Mouse (Mus musculus) liver, embryonic 11.5 days (tissue): ENCODE data around the gene Padi4. TPM values are rescaled to one million over a fixed set of nuclear protein-coding genes. Genes with fewer than 3 reads are reported as not detected.

Experiments
- ATAC-seq: fragments of 200-750 bp; cut with Nextera tagmentation; replicated peaks from 2 replicates; pipeline ENCODE4 v1.8.0; 2017; ENCODE audit warnings: moderate number of reproducible peaks, mild to moderate bottlenecking, moderate TSS enrichment, moderate library complexity; ENCODE audit not compliant: low FRiP score
- DNase-seq: peaks from one replicate; pipeline ENCODE4 v3.0.0-alpha.2; 2017; ENCODE audit warnings: low spot score
- H3K27ac ChIP-seq: fragments of 300-500 bp; sonication (generic); 2 replicates; pipeline ENCODE4 v1.5.1; 2014; ENCODE audit warnings: mild to moderate bottlenecking, low read depth, low read length, control low read depth
- H3K27me3 ChIP-seq: fragments of 300-500 bp; sonication (generic); replicated peaks from 2 replicates; pipeline ENCODE4 v1.6.1; 2014; ENCODE audit warnings: low read length, mixed read lengths; ENCODE audit not compliant: control insufficient read depth, insufficient read depth
- H3K36me3 ChIP-seq: fragments of 300-500 bp; sonication (generic); 2 replicates; pipeline ENCODE4 v1.6.1; 2014; ENCODE audit warnings: mild to moderate bottlenecking, low read length, moderate library complexity, mixed read lengths; ENCODE audit not compliant: control insufficient read depth, insufficient read depth
- H3K4me1 ChIP-seq: fragments of 300-500 bp; sonication (generic); replicated peaks from 2 replicates; pipeline ENCODE4 v1.6.1; 2014; ENCODE audit warnings: low read length, mixed read lengths; ENCODE audit not compliant: control insufficient read depth, insufficient read depth
- H3K4me2 ChIP-seq: fragments of 300-500 bp; sonication (generic); 2 replicates; pipeline ENCODE4 v1.6.1; 2014; ENCODE audit warnings: mild to moderate bottlenecking, control low read depth, moderate library complexity
- H3K4me3 ChIP-seq: fragments of 300-500 bp; sonication (generic); 2 replicates; pipeline ENCODE4 v1.5.1; 2014; ENCODE audit warnings: low read depth, low read length, control low read depth
- H3K9ac ChIP-seq: fragments of 300-500 bp; sonication (generic); 2 replicates; pipeline ENCODE4 v1.6.1; 2014; ENCODE audit warnings: low read depth, low read length, control low read depth
- H3K9me3 ChIP-seq: fragments of 300-500 bp; sonication (generic); 2 replicates; pipeline ENCODE4 v1.6.1; 2016; ENCODE audit warnings: low read length, inconsistent platforms, mixed read lengths; ENCODE audit not compliant: control insufficient read depth
- WGBS: fragments of 180-500 bp; shearing (Covaris S2); extraction: QIAGEN DNeasy Blood & Tissue Kit; methylation state at CpG from one replicate; pipeline ENCODE4 v1.1.7; 2014; 5-methylcytosine and 5-hydroxymethylcytosine counted together
- polyA plus RNA-seq: library from polyadenylated mRNA; unstranded; fragments of >200 nt; fragmentation: Nextera tagmentation; extraction: Ambion mirVana; gene quantifications from 2 replicates; pipeline ENCODE4 v1.2.1, GENCODE M21; 2014

Padi4 gene
- polyA plus RNA-seq, 1 experiment from 2014 or later, result 0.32 TPM

DNA sequence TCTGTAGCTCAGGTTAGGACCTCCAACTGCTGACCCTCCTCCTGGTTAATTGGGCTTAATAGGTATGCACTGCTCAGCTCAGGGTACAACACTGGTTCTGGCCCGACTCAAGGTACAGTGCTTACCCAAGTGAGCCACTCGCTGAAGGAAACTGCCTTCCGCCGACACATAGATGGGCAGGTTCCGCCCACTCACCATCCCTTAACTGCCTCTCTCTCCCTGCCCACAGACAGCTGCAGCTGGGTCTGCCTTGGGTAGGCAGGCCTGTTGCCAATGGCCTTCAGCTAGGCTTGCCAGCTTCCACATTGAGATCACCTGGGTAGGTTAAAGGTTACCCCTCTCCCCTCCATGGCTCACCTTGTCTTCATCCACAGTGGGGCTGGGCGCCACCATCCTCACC lies 32.6 kb downstream of the Padi4 start:
- Histone ChIP-seq H3K4me3 (no peak overlapping the region), H3K4me1 (no peaks in the 10 kb centered on the region), H3K36me3 (no peaks in the 10 kb centered on the region), H3K27me3 (no peaks in the 10 kb centered on the region), H3K9ac (no peak overlapping the region), H3K4me2 (no peak overlapping the region), H3K27ac (no peak overlapping the region), H3K9me3 (no peaks in the 10 kb centered on the region)
- DNase-seq (no peak), ATAC-seq (no peak)
- WGBS, result 81% methylated on average over 6 of the region's 6 CpGs

DNA sequence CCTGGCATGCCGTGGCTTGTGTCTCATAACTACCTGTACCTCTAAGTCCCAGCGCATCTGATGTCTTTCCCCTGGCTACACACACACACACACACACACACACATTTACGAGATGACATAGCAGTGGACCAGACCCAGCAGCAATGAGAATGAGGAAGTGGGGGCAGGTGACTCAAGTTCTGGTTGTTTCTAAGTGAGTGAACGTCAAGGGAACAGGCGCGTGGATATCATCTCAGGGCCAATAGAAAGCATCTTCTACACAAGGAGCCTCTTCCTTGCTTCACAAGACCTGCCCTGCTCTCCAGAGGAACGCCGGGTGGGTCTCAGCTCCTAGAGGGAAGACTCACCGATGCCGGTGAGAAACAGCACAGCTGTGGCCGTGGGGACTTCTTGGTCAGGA lies 33.4 kb downstream of the Padi4 start:
- Histone ChIP-seq H3K9me3 (no peaks in the 10 kb centered on the region), H3K9ac (no peak overlapping the region), H3K4me1 (no peaks in the 10 kb centered on the region), H3K4me2 (no peak overlapping the region), H3K36me3 (no peaks in the 10 kb centered on the region), H3K4me3 (no peak overlapping the region), H3K27me3 (no peaks in the 10 kb centered on the region), H3K27ac (no peak overlapping the region)
- 79% methylated on average over 11 of the region's 11 CpGs for WGBS
- no peak for ATAC-seq
- DNase-seq, result no peak

DNA sequence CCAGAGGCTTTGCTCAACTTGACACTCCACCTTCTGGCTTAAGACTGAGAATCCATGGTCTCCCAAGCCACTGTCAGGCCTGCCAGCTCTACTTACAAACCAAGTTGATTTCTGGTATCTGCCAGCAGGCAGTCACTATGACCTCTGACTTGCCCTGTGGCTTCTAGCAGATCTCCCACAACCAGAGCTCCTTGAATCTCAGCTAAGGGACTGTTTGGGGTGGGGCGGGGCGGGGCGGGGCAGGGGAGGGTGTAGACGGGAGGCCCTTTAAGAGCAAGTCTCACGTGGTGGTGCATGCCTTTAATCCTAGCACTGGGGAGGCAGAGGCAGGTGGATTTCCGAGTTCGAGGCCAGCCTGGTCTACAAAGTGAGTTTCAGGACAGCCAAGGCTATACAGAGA lies 41.2 kb downstream of the Padi4 start:
- no peaks in the 10 kb centered on the region for H3K27me3 ChIP-seq
- no peak overlapping the region for H3K4me2 ChIP-seq
- no peaks in the 10 kb centered on the region for H3K9me3 ChIP-seq
- H3K9ac ChIP-seq, result no peak overlapping the region
- no peaks in the 10 kb centered on the region for H3K4me1 ChIP-seq
- no peak overlapping the region for H3K4me3 ChIP-seq
- ATAC-seq, result no peak
- WGBS, result 61% methylated on average over 7 of the region's 7 CpGs
- no peak overlapping the region for H3K27ac ChIP-seq
- no peak for DNase-seq
- H3K36me3 ChIP-seq, result no peaks in the 10 kb centered on the region

GRCm38 (mm10) chr4:140731654-140732053 lies 42.4 kb downstream of the Padi4 start:
- no peak overlapping the region for H3K4me3 ChIP-seq
- no peaks in the 10 kb centered on the region for H3K9me3 ChIP-seq
- no peak overlapping the region for H3K27ac ChIP-seq
- no peak overlapping the region for H3K4me2 ChIP-seq
- WGBS, result 65% methylated on average over 4 of the region's 4 CpGs
- H3K9ac ChIP-seq, result no peak overlapping the region
- DNase-seq, result no peak
- H3K4me1 ChIP-seq, result no peaks in the 10 kb centered on the region
- no peaks in the 10 kb centered on the region for H3K27me3 ChIP-seq
- no peak for ATAC-seq
- H3K36me3 ChIP-seq, result no peaks in the 10 kb centered on the region

DNA sequence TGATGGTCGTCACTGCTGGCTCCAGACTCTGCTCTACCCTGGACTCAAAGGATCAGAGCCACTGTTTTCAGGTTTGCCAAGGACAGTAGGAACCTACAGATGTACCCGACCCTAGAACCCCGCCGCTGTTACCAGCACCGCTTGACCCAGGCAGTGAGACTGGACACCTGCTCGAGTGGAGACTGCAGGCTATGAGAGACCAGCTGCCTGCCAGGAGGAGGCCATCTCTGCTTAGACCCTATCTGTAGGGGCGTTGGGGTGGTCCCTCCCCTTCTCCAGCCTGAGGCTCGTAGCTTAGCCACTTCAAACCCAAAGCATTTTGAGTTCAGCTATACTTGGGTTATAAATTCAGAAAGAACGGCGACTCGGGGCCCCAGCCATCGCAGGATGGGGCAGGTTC lies 47.1 kb downstream of the Padi4 start:
- ATAC-seq (no peak), DNase-seq (no peak)
- H3K9me3 ChIP-seq, result no peaks in the 10 kb centered on the region

DNA sequence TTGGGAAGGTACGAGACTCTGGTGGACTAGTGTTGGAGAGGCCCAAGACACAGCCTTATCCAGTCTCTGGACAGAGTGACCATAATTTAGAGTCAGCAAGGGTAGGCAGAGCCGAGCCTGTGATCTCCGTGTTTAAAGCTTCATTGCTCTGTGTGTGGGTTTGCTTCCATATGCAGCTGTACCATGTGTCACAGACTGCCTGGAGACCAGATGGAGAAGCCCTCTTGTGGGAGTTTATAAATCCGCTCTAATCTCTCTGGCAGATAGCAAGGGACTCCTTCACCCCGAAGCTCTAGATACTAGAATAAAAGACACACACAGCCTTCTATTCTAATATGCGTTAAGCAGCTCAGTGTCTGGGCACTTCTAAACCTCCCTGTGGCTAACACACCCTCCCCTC lies 49.3 kb downstream of the Padi4 start:
- DNase-seq (no peak), ATAC-seq (no peak)
- no peaks in the 10 kb centered on the region for H3K4me1 ChIP-seq
- WGBS, result 70% methylated on average over 6 of the region's 6 CpGs
- H3K4me2 ChIP-seq, result no peak overlapping the region
- H3K9ac ChIP-seq, result no peak overlapping the region
- no peaks in the 10 kb centered on the region for H3K9me3 ChIP-seq
- no peak overlapping the region for H3K4me3 ChIP-seq
- H3K27ac ChIP-seq, result no peak overlapping the region
- peaks cover 26% of the 10 kb centered on the region for H3K36me3 ChIP-seq
- no peaks in the 10 kb centered on the region for H3K27me3 ChIP-seq

More for the DNA sequence above, 47.1 kb downstream of the Padi4 start:
- Histone ChIP-seq H3K4me3 (no peak overlapping the region), H3K4me2 (no peak overlapping the region), H3K36me3 (peaks cover 6% of the 10 kb centered on the region; the same call in 1 of the 2 replicates), H3K27ac (no peak overlapping the region), H3K4me1 (no peaks in the 10 kb centered on the region), H3K9ac (no peak overlapping the region), H3K27me3 (no peaks in the 10 kb centered on the region)
- 86% methylated on average over 12 of the region's 12 CpGs for WGBS

- H3K27ac ChIP-seq, result no peak overlapping the region
- DNase-seq (no peak), ATAC-seq (peak; percentile 41; the same call in 1 of the 2 replicates)
- 48% methylated on average over 5 of the region's 5 CpGs for WGBS
- no peak overlapping the region for H3K4me2 ChIP-seq
- no peaks in the 10 kb centered on the region for H3K9me3 ChIP-seq
- H3K9ac ChIP-seq, result no peak overlapping the region
- H3K4me1 ChIP-seq, result no peaks in the 10 kb centered on the region
- no peak overlapping the region for H3K4me3 ChIP-seq
- H3K27me3 ChIP-seq, result no peaks in the 10 kb centered on the region
- H3K36me3 ChIP-seq, result peaks cover 34% of the 10 kb centered on the region
These were observed 50.2 kb downstream of the Padi4 start for GRCm38 (mm10) chr4:140723801-140724200.

DNA sequence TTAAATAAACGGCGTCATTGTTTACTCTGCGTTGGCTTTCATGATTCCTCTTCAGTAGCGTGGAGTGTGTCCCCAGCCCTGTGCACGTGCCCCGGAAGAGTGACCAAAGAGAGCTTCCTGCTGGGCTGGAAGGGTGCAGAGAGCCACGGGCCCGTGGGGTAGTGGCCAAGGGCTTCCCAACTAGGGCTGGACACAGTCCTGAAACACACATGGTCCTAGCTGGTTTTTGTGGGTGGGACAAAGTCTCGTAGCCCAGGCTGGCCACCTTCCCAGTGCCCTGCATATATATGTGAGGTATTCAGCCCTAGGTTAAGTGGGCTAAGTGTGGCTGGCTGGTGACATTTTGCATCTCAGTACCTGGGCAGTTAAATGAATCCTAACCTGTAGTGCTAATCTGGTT lies 50.8 kb downstream of the Padi4 start:
- DNase-seq (no peak), ATAC-seq (no peak)
- Histone ChIP-seq H3K27me3 (no peaks in the 10 kb centered on the region), H3K4me2 (no peak overlapping the region), H3K4me1 (no peaks in the 10 kb centered on the region), H3K36me3 (peaks cover 39% of the 10 kb centered on the region), H3K27ac (no peak overlapping the region), H3K9ac (no peak overlapping the region), H3K9me3 (no peaks in the 10 kb centered on the region), H3K4me3 (no peak overlapping the region)
- WGBS, result 85% methylated on average over 9 of the region's 9 CpGs

- no peaks in the 10 kb centered on the region for H3K9me3 ChIP-seq
- H3K27ac ChIP-seq, result 0 out of 2 replicates have a peak overlapping the region, but pooled peaks have one; percentile 17
- peaks cover 43% of the 10 kb centered on the region for H3K36me3 ChIP-seq
- H3K4me3 ChIP-seq, result no peak overlapping the region
- 82% methylated on average over 9 of the region's 9 CpGs for WGBS
- no peak overlapping the region for H3K9ac ChIP-seq
- no peak overlapping the region for H3K4me2 ChIP-seq
- ATAC-seq (no peak), DNase-seq (no peak)
- H3K27me3 ChIP-seq, result no peaks in the 10 kb centered on the region
- no peaks in the 10 kb centered on the region for H3K4me1 ChIP-seq
These were observed 51.3 kb downstream of the Padi4 start for GRCm38 (mm10) chr4:140722710-140723109.
